Mouse (Mus musculus) lung, postnatal 0 days (tissue): ENCODE measurements around the gene Osbpl6. TPM values are rescaled to one million over a fixed set of nuclear protein-coding genes. Genes with fewer than 3 reads are reported as not detected.

Experiments used
- ATAC-seq: fragments of 200-750 bp; cut with Nextera tagmentation; 2 replicates; pipeline ENCODE4 v1.8.0; 2017; ENCODE audit warnings: moderate library complexity
- DNase-seq: peaks from one replicate; pipeline ENCODE4 v3.0.0-alpha.2; 2016; ENCODE audit warnings: low spot score
- H3K27ac ChIP-seq: fragments of 300-500 bp; sonication (generic); 2 replicates; pipeline ENCODE4 v1.5.1; 2014; ENCODE audit warnings: antibody characterized with exemption, mild to moderate bottlenecking, low read length, mixed read lengths
- H3K27me3 ChIP-seq: fragments of 300-500 bp; sonication (generic); replicated peaks from 2 replicates; pipeline ENCODE4 v1.6.1; 2014; ENCODE audit warnings: low read length, mixed read lengths; ENCODE audit not compliant: insufficient read depth
- H3K36me3 ChIP-seq: fragments of 300-500 bp; sonication (generic); 2 replicates; pipeline ENCODE4 v1.6.1; 2014; ENCODE audit warnings: low read length, mixed read lengths; ENCODE audit not compliant: insufficient read depth
- H3K4me1 ChIP-seq: fragments of 300-500 bp; sonication (generic); 2 replicates; pipeline ENCODE4 v1.6.1; 2014; ENCODE audit warnings: antibody characterized with exemption, low read depth, low read length, mixed read lengths; ENCODE audit not compliant: insufficient read depth
- H3K4me2 ChIP-seq: fragments of 300-500 bp; sonication (generic); replicated peaks from 2 replicates; pipeline ENCODE4 v1.6.1; 2014; ENCODE audit warnings: low read depth, mild to moderate bottlenecking, low read length, moderate library complexity, mixed read lengths
- H3K4me3 ChIP-seq: fragments of 300-500 bp; sonication (generic); 2 replicates; pipeline ENCODE4 v1.5.1; 2014; ENCODE audit warnings: low read depth, low read length
- H3K9ac ChIP-seq: fragments of 300-500 bp; sonication (generic); replicated peaks from 2 replicates; pipeline ENCODE4 v1.6.1; 2014; ENCODE audit warnings: low read depth, mild to moderate bottlenecking
- H3K9me3 ChIP-seq: fragments of 300-500 bp; sonication (generic); 2 replicates; pipeline ENCODE4 v1.6.1; 2016; ENCODE audit warnings: low read length, mixed read lengths
- CTCF ChIP-seq: IDR thresholded peaks from 2 replicates; pipeline ENCODE4 v1.5.1; 2016; ENCODE audit warnings: antibody characterized with exemption, mild to moderate bottlenecking
- EP300 ChIP-seq: IDR thresholded peaks from 2 replicates; pipeline ENCODE4 v1.6.1; 2016; ENCODE audit warnings: antibody characterized with exemption, mild to moderate bottlenecking, control low read depth
- WGBS: fragments of 180-500 bp; shearing (Covaris S2); extraction: QIAGEN DNeasy Blood & Tissue Kit; methylation state at CpG from one replicate; pipeline ENCODE4 v1.1.7; 2014; 5-methylcytosine and 5-hydroxymethylcytosine counted together
- polyA plus RNA-seq: library from polyadenylated mRNA; unstranded; fragments of >200 nt; fragmentation: Nextera tagmentation; extraction: Ambion mirVana; gene quantifications from 2 replicates; pipeline ENCODE4 v1.2.1, GENCODE M21; 2015

Gene Osbpl6
- polyA plus RNA-seq, 1 experiment from 2014 or later: 60.1 TPM

DNA sequence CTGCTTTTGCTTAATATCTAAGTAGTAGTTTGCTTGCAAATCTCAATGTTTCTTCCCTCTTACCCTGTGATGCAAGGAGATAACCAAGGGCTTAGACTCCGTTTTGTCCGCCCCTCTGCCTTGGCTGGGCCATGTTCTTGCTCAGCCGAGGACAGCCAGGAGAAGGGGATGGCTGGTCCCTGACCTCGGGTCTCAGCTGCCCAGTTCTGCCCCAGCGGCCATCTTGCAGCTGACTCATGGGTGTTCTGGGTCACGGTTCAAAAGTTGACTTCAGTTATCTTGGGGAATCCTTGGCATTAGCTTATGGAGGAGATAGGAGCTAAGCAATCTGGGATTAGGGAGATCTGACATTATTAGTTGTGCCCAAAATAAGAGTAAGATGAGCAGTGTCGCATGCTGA is 142.5 kb downstream of the Osbpl6 start:
- no peaks in the 10 kb centered on the region for H3K27me3 ChIP-seq
- no peak overlapping the region for H3K4me3 ChIP-seq
- no peak overlapping the region for H3K4me2 ChIP-seq
- H3K36me3 ChIP-seq: no peaks in the 10 kb centered on the region
- DNase-seq: no peak
- peak overlapping the region; percentile 57; the same call in 1 of the 2 replicates for H3K27ac ChIP-seq
- 67% methylated on average over 7 of the region's 7 CpGs for WGBS
- H3K9ac ChIP-seq: no peak overlapping the region
- H3K9me3 ChIP-seq: no peaks in the 10 kb centered on the region
- no peak for ATAC-seq
- TF ChIP-seq CTCF (no peak), EP300 (no peak)
- no peaks in the 10 kb centered on the region for H3K4me1 ChIP-seq

DNA sequence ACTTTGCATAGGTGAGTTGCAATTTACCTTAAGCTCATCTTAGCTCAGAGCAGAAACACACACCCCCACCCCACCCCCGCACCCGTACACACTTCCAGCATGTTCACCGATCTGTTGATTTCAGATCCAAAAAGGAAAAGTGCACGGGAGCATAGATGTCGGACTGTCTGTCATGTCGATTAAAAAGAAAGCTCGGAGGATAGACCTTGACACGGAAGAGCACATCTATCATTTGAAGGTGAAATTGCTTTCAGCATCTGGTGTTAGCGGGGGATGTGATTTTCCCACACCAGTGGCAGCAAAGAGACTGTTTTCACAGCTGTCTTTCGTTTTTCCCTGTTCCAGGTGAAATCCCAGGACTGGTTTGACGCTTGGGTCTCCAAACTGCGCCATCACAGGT is 143.0 kb downstream of the Osbpl6 start:
- Histone ChIP-seq H3K9me3 (no peaks in the 10 kb centered on the region), H3K27me3 (no peaks in the 10 kb centered on the region), H3K27ac (no peak overlapping the region), H3K4me3 (no peak overlapping the region), H3K9ac (no peak overlapping the region), H3K4me1 (no peaks in the 10 kb centered on the region), H3K36me3 (no peaks in the 10 kb centered on the region), H3K4me2 (no peak overlapping the region)
- ATAC-seq (no peak), DNase-seq (no peak)
- TF ChIP-seq EP300 (no peak), CTCF (no peak)
- WGBS: 77% methylated on average over 12 of the region's 12 CpGs

DNA sequence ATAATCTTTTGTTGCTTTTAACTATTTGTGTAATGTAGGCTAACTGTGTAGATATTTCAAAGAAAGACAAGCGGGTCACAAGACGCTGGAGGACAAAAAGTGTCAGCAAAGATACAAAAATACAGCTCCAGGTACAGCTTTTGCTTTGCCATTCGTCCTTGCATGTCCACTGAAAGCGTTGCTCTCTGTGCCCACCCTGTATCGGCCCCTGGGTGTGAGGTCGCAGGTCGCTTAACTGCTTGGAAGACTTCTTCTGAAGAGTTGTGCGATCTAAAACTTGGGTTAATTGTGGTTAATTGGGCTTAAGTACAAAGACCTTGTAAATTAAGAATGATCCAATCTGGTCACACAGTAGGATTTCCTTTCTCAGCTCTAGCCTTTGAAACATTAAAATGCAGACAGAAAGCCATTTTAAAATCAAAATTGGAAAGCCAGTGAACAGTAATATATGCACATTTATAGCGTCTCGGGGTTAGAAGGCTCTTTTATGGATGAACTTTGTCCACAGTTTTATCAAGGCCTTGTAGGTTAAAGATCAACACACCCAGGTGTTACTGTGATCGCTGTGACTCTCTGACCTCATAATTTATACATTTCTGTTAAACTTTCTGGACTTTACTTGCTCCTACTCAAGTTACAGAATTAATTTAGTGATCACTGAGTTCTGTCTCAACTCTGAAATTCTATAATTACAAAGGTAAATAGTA is 149.7 kb downstream of the Osbpl6 start:
- DNase-seq (no peak), ATAC-seq (no peak)
- Histone ChIP-seq H3K36me3 (no peaks in the 10 kb centered on the region), H3K9me3 (no peaks in the 10 kb centered on the region), H3K27ac (no peak overlapping the region), H3K4me1 (no peaks in the 10 kb centered on the region), H3K9ac (no peak overlapping the region), H3K4me2 (no peak overlapping the region), H3K27me3 (no peaks in the 10 kb centered on the region), H3K4me3 (no peak overlapping the region)
- WGBS: 68% methylated on average over 11 of the region's 11 CpGs
- TF ChIP-seq EP300: no peak
- TF ChIP-seq CTCF: no peak

DNA sequence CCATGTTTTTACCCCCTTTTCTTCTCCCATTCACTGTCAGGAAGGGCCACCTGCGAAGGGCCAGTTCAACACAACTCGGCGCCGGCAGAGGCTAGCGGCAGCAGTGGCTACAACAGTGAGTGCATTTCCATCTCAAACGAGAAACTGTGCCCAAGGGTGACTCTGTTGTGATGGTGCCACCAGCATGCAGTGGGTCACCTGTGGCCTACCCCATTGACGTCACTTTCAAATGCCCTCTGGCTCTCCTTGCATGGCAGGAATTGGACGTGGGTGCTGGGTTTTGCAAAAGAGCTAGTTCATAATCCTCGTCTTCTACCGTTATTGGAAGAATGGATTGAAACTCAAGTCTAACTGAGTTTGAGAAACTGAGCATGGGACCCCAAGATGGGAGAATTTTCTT is 153.8 kb downstream of the Osbpl6 start:
- TF ChIP-seq CTCF: no peak
- no peak for TF ChIP-seq EP300
- no peaks in the 10 kb centered on the region for H3K9me3 ChIP-seq
- H3K36me3 ChIP-seq: no peaks in the 10 kb centered on the region
- no peak for DNase-seq
- no peak overlapping the region for H3K9ac ChIP-seq
- no peak overlapping the region for H3K27ac ChIP-seq
- H3K27me3 ChIP-seq: no peaks in the 10 kb centered on the region
- WGBS: 89% methylated on average over 10 of the region's 10 CpGs
- ATAC-seq: no peak
- H3K4me1 ChIP-seq: no peaks in the 10 kb centered on the region
- no peak overlapping the region for H3K4me3 ChIP-seq
- H3K4me2 ChIP-seq: no peak overlapping the region

DNA sequence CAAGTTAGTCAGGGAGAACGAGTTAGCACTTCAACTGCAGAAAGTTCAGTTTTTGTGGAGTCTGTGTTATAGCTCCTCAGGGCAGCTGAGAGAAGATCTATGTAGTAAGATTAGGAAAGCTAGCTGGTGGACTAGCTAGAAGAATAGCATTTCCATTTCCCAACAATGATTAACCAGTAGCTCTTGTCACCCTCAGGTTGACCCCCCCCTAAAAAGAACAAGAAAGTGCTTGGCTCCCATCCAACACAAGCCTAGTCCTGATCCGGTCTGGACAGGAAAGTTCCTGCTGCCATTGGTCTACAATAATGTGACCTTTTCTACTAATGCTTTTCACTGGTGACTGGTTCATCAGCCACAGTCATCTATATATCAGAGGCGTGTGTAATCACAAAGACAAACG is 157.6 kb downstream of the Osbpl6 start:
- no peak overlapping the region for H3K9ac ChIP-seq
- no peak overlapping the region for H3K4me3 ChIP-seq
- H3K27me3 ChIP-seq: no peaks in the 10 kb centered on the region
- DNase-seq (peak; percentile 61), ATAC-seq (peak; percentile 57)
- H3K4me1 ChIP-seq: no peaks in the 10 kb centered on the region
- no peak overlapping the region for H3K4me2 ChIP-seq
- 44% methylated on average over 4 of the region's 4 CpGs for WGBS
- no peak overlapping the region for H3K27ac ChIP-seq
- TF ChIP-seq EP300 (no peak; the same call in 1 of the 2 replicates), CTCF (no peak)
- no peaks in the 10 kb centered on the region for H3K9me3 ChIP-seq
- H3K36me3 ChIP-seq: no peaks in the 10 kb centered on the region

DNA sequence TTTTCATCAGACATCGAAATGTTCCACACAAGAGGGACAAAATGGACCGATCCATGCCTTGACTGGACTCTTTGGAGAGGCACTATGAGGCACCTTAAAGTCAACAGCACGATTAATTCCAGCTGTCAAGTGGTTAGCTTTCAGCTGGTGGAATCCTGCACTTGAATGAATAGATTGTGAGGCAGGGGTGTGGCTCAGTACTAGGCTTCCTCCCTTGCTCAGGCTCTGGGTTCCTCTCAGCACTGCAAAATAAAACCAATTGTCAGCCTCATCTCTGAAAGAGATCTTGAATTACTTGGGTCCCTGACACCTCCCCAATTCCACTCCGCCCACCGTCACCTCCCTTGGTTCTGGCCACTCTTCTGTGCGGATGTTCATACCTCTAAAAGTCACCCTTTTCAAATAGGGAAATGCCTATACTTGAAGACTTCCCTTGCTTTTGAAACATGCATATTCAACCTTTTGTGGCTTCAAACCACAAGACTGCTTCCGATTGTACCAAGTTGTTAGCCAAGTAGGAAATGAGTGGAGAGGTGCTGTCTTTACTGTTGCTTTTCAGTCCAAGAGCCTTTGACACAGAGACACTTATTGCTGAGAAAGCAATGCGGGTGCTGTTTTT is 160.7 kb downstream of the Osbpl6 start:
- TF ChIP-seq EP300: peak; percentile 57
- no peak for TF ChIP-seq CTCF
- Histone ChIP-seq H3K9ac (no peak overlapping the region), H3K4me3 (no peak overlapping the region), H3K4me1 (no peaks in the 10 kb centered on the region), H3K9me3 (no peaks in the 10 kb centered on the region), H3K27ac (no peak overlapping the region), H3K27me3 (no peaks in the 10 kb centered on the region), H3K36me3 (no peaks in the 10 kb centered on the region), H3K4me2 (no peak overlapping the region)
- DNase-seq (peak; percentile 6), ATAC-seq (peak; percentile 64)
- WGBS: 58% methylated on average over 8 of the region's 8 CpGs
